Mouse (Mus musculus) brain, embryonic 14.5 days (tissue): ENCODE measurements around the gene Gm17079.

Experiments
- CTCF ChIP-seq: fragments of 200-500 bp; IDR thresholded peaks from 2 replicates; pipeline ENCODE4 v1.5.1; 2012; ENCODE audit warnings: inconsistent platforms, mild to moderate bottlenecking, moderate library complexity, borderline replicate concordance; ENCODE audit not compliant: insufficient read depth, insufficient read length; ENCODE audit errors: extremely low read depth
- POLR2A ChIP-seq: fragments of 200-500 bp; IDR thresholded peaks from 2 replicates; pipeline ENCODE4 v1.6.1; 2012; ENCODE audit warnings: mild to moderate bottlenecking, inconsistent platforms, borderline replicate concordance; ENCODE audit not compliant: poor library complexity, insufficient read depth, insufficient read length, severe bottlenecking; ENCODE audit errors: extremely low read depth

DNA sequence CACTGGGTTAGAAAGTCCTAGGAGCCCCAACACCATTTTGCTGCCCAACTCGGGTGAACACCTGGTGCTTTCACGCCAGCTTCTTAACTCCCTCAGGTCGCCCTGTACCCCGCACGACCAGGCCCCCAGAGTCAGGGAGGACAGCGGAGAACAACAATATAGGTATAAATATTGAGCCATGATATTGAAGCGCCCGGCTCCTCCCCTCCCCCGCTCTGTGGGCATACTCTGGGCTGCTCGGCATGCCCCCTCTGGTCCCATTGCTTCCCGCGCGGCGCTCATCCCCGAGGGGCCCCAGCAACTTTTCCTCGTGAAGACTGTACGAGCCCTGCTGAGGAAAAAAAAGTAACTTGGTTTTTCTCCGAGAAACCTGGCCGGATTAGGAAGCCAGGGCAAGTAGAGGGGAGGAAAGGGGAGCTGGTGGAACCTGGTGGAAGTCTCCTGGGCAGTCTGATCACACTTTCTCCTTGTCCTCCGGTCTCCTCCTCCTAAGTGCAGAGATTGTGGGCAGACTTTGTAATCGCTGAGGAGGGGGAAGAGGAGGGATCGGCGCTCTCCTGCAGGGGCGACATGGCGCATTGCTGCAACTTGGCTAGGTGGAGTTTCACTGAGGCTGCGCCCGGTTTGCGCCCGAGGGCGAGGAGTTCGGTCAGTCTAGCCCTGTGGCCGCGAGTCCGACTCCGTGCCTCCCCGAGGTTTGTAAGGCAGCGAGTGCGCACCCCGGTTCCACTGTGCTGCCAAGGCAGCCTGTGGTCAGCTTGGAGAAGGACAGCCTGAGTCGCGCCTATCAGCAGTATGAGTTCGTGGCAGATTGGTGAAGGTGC, 45.3 kb upstream of the Gm17079 start:
- no peak for TF ChIP-seq CTCF
- no peak for TF ChIP-seq POLR2A
